Mouse (Mus musculus): ENCODE measurements around the gene Eif3a. TPM values are rescaled to one million over a fixed set of nuclear protein-coding genes. Genes with fewer than 3 reads are reported as not detected.
A peak's percentile ranks its signal among the peaks of the same experiment; 100 is the strongest.

The Eif3a gene
- polyA plus RNA-seq, 1 experiment from 2014 or later = 185 TPM

DNA sequence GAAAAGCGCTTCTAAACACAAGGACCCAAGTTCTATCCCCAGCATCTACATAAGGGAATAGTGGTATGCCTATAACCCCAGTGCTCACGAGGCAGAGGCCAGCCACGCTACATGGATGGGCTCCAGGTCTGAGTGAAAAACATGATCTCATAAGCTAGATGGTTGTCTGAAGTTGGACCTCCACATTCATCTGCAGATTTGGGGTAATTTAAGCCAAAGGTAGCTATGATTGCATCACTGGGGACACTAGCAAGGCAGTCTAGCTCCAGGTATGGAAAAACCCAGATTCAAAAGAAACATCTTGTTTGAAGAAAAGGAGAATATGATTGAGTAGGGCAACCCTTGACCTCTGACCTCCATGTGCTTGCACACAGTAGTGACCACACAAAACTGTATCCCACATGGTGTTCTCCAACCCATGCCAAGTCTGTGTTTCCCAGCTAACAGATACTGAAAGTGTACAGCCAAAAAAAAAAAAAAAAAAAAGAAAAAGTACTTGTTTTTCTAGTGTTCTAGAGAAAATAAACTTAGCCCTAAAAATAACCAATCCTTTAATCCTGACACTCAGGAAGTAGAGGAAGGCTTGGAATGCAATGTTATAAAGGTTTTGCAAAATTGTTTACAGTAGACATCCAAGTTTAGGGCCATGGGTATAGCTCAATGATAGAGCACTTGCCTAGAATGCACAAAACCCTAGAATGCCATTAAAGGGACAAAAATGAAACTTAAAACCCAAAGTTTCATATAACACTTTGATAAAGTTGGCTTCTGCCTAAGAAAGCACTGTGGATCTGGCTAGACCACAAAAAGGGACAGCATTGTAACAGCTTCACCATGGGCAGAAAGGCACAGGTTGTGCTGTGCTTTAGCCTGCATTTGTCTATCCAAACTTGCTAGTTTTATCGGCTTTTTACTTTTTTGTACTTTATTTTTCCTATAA, 31.3 kb downstream of the Eif3a start:
- H3K4me3 ChIP-seq (ENCODE audit: low read depth, low read length) = no peak overlapping the region
- WGBS = 65% methylated on average over 4 of the region's 4 CpGs
- no peak overlapping the region for H3K4me2 ChIP-seq
- H3K4me1 ChIP-seq (ENCODE audit: insufficient read depth) = no peaks in the 10 kb centered on the region
- DNase-seq = peak; percentile 40
- no peaks in the 10 kb centered on the region for H3K27me3 ChIP-seq (ENCODE audit: insufficient read depth, low read length)
- no peak for ATAC-seq (ENCODE audit: insufficient read depth)
- no peak for TF ChIP-seq CTCF (IDR thresholded peaks at IDR 0.05; ENCODE audit: low read depth)
- peaks cover 45% of the 10 kb centered on the region for H3K36me3 ChIP-seq (ENCODE audit: insufficient read depth)
- H3K27ac ChIP-seq (ENCODE audit: low read depth) = no peak overlapping the region
- no peak overlapping the region for H3K9ac ChIP-seq
- no peaks in the 10 kb centered on the region for H3K9me3 ChIP-seq (ENCODE audit: low read depth, low read length)

DNA sequence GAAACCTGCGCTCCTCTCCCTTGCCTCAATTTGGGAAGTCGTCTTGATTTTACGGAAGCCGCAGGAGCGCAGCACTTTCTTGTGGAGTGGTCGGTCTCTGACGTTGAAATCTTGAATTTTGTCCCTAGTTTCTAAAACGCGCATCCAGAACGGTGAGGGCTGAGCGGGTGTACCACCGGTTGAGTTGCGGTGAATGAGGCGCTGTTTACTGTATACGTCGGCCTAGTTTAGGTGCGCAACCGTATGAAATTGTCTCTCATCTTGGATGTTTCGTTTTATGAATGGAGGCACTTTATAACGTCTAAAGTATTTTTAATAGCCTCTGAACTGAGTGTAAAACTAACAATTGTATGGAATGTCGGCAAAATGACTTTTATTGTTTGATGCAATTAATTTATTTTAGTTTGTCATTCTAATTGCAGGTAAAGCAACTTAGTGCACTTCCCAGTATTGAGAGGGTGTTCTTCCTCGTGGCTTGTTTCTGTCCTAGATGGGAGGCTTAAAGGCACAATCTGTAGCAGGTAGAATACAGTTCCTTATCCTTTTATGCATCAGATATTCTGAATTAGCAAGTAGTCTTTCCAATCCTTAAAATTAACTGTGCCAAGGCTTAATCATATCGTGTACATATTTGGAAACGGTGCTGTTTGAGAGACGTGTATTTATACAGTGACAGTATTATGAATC, 33.2 kb downstream of the Eif3a start:
- no peaks in the 10 kb centered on the region for H3K27me3 ChIP-seq (ENCODE audit: insufficient read depth, low read length)
- no peaks in the 10 kb centered on the region for H3K9me3 ChIP-seq (ENCODE audit: low read depth, low read length)
- H3K9ac ChIP-seq = peak overlapping the region; percentile 58
- peak overlapping the region; percentile 72 for H3K4me3 ChIP-seq (ENCODE audit: low read depth, low read length)
- H3K27ac ChIP-seq (ENCODE audit: low read depth) = no peak overlapping the region
- no peaks in the 10 kb centered on the region for H3K4me1 ChIP-seq (ENCODE audit: insufficient read depth)
- H3K4me2 ChIP-seq = peak overlapping the region; percentile 100
- ATAC-seq (ENCODE audit: insufficient read depth) = no peak
- DNase-seq = no peak
- H3K36me3 ChIP-seq (ENCODE audit: insufficient read depth) = peaks cover 26% of the 10 kb centered on the region
- TF ChIP-seq CTCF (IDR thresholded peaks at IDR 0.05; ENCODE audit: low read depth) = no peak
- WGBS = 3% methylated on average over 25 of the region's 25 CpGs

DNA sequence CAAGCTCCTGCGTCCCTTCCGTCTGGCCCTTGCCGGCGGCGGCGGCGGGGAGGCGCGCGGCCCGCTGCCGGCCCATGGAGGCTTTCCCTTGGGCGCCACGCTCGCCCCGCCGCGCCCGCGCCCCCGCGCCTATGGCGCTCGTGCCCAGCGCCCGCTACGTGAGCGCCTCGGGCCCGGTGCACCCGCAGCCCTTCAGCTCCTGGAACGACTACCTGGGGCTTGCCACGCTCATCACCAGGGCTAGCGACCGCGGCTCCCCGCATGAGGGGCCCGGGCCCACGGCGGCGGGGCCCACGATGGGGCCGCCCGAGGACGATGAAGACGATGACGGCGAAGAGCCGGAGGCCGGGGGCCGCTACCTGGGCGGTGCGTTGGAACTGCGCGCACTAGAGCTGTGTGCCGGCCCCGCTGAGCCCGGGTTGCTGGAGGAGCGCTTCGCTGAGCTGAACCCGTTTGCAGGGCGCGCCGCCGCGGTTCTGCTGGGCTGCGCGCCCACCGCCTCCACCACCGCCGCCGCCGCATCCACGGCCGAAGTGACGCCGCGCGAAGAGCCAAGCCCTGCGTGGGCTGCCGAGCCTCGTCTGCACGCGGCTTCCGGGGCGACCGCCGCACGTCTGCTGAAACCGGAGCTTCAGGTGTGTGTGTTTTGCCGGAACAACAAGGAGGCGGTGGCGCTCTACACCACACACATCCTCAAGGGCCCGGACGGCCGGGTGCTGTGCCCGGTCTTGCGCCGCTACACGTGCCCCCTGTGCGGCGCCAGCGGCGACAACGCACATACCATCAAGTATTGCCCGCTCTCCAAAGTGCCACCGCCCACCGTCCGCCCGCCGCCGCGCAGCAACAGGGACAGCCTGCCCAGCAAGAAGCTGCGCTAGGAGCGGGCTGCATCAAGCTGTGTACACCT, 34.0 kb downstream of the Eif3a start:
- DNase-seq (peak; percentile 56), ATAC-seq (ENCODE audit: insufficient read depth) (peak; percentile 67)
- no peak for TF ChIP-seq CTCF (IDR thresholded peaks at IDR 0.05; ENCODE audit: low read depth)
- Histone ChIP-seq H3K9me3 (ENCODE audit: low read depth, low read length) (no peaks in the 10 kb centered on the region), H3K27ac (ENCODE audit: low read depth) (0 out of 2 replicates have a peak overlapping the region, but pooled peaks have one; percentile 24), H3K27me3 (ENCODE audit: insufficient read depth, low read length) (no peaks in the 10 kb centered on the region), H3K36me3 (ENCODE audit: insufficient read depth) (peaks cover 21% of the 10 kb centered on the region), H3K4me1 (ENCODE audit: insufficient read depth) (no peaks in the 10 kb centered on the region), H3K9ac (peak overlapping the region; percentile 58), H3K4me2 (peak overlapping the region; percentile 100), H3K4me3 (ENCODE audit: low read depth, low read length) (peak overlapping the region; percentile 72)
- WGBS = under 1% methylated on average over 97 of the region's 115 CpGs

DNA sequence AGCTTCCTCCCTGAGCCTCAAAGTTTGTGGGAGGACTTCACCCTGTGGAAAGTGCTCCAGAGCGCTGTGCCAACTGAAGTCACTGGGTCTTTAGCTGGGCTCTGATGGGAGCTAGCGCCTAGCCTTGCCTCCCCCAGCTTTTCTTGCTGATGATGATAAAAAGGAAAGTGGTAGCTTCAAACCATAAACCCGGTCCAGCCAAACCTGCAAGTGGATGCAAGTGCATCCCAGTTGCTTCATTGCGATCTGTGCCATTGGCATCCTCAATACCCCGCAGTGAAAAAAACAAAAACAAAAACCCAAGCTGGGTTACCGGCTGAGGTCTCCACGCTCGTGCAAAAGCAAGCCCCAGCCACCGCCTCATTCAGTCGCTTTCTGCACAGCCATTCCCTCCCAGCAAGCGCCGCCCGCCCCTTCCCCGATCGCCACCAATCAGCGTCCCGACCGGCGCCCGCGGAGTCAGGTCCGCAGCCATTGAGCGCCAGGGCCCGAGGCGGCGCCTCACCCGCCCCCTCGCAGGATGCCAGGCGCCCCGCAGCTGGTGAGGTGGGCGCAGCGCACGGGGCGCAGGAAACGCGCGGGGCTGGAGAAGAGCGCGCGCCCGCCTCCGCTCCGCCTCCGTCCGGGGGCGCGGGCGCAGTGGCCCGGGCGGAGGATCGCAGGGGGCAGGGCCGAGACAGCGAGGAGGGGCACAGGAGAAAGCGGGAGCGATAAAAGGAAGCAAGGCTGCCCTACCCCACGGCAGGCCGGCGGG, 34.8 kb downstream of the Eif3a start, which contains the start of gene Nanos1:
TSS of gene Nanos1 (plus strand) at position 550 of the 754 bp plus-strand sequence.
- no peaks in the 10 kb centered on the region for H3K4me1 ChIP-seq (ENCODE audit: insufficient read depth)
- H3K4me3 ChIP-seq (ENCODE audit: low read depth, low read length) = peak within 1 kb of the TSS; percentile 72
- DNase-seq (peak; percentile 93), ATAC-seq (ENCODE audit: insufficient read depth) (peak; percentile 94)
- H3K9ac ChIP-seq = peak within 1 kb of the TSS; percentile 58
- H3K36me3 ChIP-seq (ENCODE audit: insufficient read depth) = peaks cover 16% of the 10 kb centered on the region
- no peaks in the 10 kb centered on the region for H3K9me3 ChIP-seq (ENCODE audit: low read depth, low read length)
- 0 out of 2 replicates have a peak within 1 kb of the TSS, but pooled peaks have one; percentile 24 for H3K27ac ChIP-seq (ENCODE audit: low read depth)
- peak within 1 kb of the TSS; percentile 100 for H3K4me2 ChIP-seq
- under 1% methylated on average over 56 of the region's 58 CpGs for WGBS
- H3K27me3 ChIP-seq (ENCODE audit: insufficient read depth, low read length) = no peaks in the 10 kb centered on the region
- no peak for TF ChIP-seq CTCF (IDR thresholded peaks at IDR 0.05; ENCODE audit: low read depth)

DNA sequence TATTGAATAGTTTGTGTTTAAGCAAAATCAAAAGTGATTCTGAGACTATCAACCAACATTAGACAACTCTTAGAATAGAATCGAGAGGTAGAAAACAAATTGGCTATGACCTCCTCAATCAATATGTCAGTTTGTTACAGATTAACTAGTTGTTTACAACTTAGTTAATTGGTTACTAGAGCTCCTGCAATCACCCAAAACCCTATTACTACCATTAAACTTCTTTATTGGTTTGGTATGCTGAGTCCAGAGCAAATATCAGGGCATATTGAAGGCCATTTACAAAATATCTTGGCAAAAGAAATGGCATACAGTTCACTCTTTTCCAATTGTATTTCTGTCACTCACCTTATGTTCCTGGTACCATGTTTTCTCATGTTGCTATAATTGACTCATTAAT, 42.7 kb downstream of the Eif3a start:
- ATAC-seq (ENCODE audit: insufficient read depth) (no peak), DNase-seq (no peak)
- Histone ChIP-seq H3K27me3 (ENCODE audit: insufficient read depth, low read length) (no peaks in the 10 kb centered on the region), H3K27ac (ENCODE audit: low read depth) (no peak overlapping the region), H3K4me2 (no peak overlapping the region), H3K4me1 (ENCODE audit: insufficient read depth) (no peaks in the 10 kb centered on the region), H3K9me3 (ENCODE audit: low read depth, low read length) (no peaks in the 10 kb centered on the region), H3K4me3 (ENCODE audit: low read depth, low read length) (no peak overlapping the region), H3K9ac (no peak overlapping the region), H3K36me3 (ENCODE audit: insufficient read depth) (no peaks in the 10 kb centered on the region)
- WGBS = 77% methylated on average over 1 of the region's 1 CpGs
- TF ChIP-seq CTCF (IDR thresholded peaks at IDR 0.05; ENCODE audit: low read depth) = no peak
